Mouse (Mus musculus): ENCODE results near the gene Pdcd2. TPM values are rescaled to one million over a fixed set of nuclear protein-coding genes. Genes with fewer than 3 reads are reported as not detected.

Gene Pdcd2
- 35.9 and 38.8 TPM in 2 replicates for polyA plus RNA-seq (2012; rRNA removed)

GRCm38 (mm10) chr17:15526986-15527810 lies at the start of gene Pdcd2:
Pdcd2 (minus strand) TSS chr17:15527301.

GRCm38 (mm10) chr17:15564014-15564927 lies 37.2 kb upstream of the Pdcd2 start, which contains the start of gene Prdm9:
Prdm9 (minus strand) TSS chr17:15564354.

GRCm38 (mm10) chr17:15499656-15500394 lies 27.3 kb downstream of the Pdcd2 start, which contains the start of the genes Psmb1 and Tbp:
Psmb1 (minus strand) TSS chr17:15499751.
Tbp (plus strand) TSS chr17:15499888.

Other genes starting within 250 kb of the Pdcd2 start
- 51.2 and 71.8 TPM in 2 replicates for gene Dll1, start 150.4 kb downstream of the Pdcd2 start, polyA plus RNA-seq (2012; rRNA removed)
- gene Fam120b, start 131.1 kb downstream of the Pdcd2 start, polyA plus RNA-seq (2012; rRNA removed): 26.9 and 27.3 TPM in 2 replicates
- gene Psmb1, start 27.6 kb downstream of the Pdcd2 start, polyA plus RNA-seq (2012; rRNA removed): 161 and 168 TPM in 2 replicates
- 85.6 and 92.7 TPM in 2 replicates for gene Tbp, start 27.4 kb downstream of the Pdcd2 start, polyA plus RNA-seq (2012; rRNA removed)
- gene Prdm9, start 37.1 kb upstream of the Pdcd2 start, polyA plus RNA-seq (2012; rRNA removed): 4.1 TPM in 2 replicates
- gene Chd1, start 177.7 kb upstream of the Pdcd2 start, polyA plus RNA-seq (2012; rRNA removed): 10.9 and 12.0 TPM in 2 replicates

Data from central nervous system, embryonic 14 days (tissue).